Mouse (Mus musculus) kidney, adult 8-10 months (tissue): ENCODE measurements at regions not wholly inside any gene's neighbourhood (a gene's known extent, or its start where the extent isn't known, plus 50 kb on each side); places are given as distances from the start of the nearest gene placed in this dataset.

ENCODE experiments used
- DNase-seq, 2 experiments: peaks; one replicate each; pipeline ENCODE4 v3.0.0; 2022

DNA sequence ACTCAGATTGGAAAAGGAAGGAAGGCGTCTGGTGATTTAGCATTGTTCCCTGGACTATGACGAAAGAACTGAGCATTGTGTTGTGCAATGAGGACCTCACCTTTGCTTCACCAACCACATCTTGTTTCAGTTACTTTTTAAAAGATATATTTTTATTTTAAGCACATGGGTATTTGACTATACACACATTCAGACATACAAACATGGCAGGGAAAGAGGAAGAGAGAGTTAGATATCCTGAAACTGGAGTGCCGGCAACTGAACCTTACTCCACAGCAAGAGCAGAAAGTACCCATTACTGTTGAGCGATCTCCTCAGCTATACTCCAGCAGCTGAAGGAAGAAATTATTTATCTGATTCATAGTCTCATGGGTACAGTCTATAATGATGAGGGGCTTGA lies 287.7 kb downstream of the Rps29 start:
- no peak for DNase-seq

GRCm38 (mm10) chr12:68862991-68863356 lies 296.0 kb downstream of the Rps29 start:
- DNase-seq = no peak

DNA sequence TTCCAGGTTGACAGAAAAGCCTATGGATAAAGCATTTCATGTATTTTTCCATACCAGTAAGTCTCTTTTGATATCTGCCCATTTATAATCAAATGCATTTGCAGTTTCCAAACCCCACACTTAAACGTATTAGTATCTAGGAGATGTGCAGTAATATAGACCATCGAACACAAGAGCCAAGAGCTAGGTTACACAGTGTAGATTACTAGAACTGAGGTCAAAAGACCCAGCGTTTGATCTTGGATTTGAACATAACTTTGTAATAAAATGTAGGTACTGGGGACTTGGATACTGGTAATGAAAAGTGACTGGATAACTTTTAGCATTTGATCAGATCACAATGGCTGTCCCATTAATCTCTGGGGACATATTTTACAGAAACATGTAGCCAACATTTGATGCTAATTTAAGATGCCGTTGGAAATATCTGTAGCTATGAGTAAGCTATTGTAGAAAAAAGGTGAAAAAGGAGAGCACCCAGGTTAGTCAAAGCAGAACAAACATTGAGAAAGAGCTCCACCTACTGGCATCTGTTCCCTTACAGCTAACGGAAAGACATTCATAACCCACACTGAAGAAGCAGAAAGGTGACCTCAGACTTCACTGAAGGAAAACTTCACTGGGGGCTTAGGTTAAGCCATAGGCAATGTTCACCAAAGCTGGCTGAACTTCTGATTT lies 296.5 kb downstream of the Rps29 start:
- DNase-seq = peak; percentile 1 to 34

- no peak for DNase-seq
These were observed 298.7 kb downstream of the Rps29 start for GRCm38 (mm10) chr12:68860332-68860731.

DNA sequence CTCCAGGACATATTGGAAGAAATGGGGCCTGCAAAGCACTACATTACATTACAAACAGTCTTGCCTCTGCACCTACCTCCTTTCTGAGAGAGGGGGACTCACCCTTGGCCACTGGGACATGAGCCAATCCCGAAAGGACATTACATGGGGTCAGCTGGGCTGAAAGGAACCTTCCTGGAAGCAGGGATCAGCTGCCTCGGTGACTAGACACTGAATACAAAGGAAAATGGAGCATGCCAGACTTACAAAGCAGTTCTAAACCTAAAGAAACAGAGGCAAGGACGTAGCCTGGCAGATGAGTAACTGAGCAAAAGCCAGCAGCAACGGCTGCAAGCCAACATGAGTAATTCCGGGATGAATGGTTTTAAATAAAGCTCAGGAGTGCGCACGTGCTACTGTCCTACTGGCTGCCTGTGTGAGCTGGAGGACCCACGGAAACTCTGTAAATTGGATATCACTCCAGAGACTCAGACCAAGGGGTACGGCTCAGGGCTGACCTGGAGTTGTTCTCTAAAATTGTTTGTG lies 309.3 kb downstream of the Rps29 start:
- DNase-seq = no peak

DNA sequence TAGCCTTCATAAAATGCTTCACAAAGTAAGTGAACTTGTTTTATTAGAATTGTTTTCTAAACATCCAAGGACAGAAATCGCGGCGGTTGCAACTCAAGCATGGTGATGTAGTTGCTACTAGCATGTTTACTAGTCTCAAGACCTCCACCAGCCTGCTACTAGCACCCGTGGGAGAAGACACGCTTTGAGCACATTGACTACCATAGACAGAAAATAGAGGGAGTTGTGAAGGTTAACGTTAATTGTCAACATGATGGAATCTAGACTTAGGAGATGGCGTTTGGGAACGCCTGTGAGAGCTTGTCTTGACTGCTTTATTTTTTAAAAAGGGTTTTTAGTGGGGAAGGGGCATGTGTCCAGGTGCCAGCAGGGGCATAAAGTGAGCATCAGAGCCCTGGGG lies 318.2 kb downstream of the Rps29 start:
- no peak for DNase-seq

DNA sequence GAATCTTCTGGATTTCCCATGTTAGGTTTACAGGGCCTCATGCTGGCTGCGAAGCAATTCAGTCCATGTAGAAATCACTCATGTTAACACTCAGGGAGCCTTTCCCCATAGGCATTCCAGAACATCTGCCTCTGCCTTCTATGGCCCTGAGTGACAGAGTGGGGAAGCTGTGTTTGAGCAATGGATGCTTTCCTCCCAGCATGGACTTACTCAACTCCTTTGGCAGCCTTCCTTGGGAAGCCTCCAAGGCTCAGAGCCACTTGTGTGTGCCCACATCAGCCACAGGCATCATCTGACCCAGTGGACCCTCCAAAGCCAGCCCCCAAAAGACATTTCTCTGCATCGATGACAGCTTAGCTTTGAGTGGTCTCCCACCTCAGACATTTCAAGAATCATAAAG lies 318.8 kb downstream of the Rps29 start:
- DNase-seq = no peak

- DNase-seq = no peak
These were observed 323.0 kb downstream of the Rps29 start for GRCm38 (mm10) chr12:68836023-68836422.

GRCm38 (mm10) chr12:68833914-68834313 lies 325.1 kb downstream of the Rps29 start:
- DNase-seq = no peak

DNA sequence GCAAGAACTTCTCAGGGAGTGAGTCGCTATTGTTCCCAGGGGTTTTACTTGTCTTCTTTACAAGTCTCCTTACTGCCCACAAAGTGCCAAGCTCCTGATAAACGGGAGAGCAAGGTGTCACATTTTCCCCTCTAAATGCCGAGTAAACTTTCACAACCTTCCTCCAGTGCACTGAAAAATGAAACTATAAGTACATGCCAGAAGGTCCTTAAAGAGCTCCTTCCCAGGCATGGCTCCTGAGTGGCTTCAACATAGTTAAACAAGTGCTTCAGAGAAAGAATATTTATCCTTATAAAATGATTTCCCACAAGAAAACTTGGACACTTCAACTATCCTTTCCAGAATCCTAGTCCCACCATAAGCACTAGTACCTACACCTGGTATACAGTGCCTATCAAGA lies 329.6 kb downstream of the Rps29 start:
- no peak for DNase-seq

DNA sequence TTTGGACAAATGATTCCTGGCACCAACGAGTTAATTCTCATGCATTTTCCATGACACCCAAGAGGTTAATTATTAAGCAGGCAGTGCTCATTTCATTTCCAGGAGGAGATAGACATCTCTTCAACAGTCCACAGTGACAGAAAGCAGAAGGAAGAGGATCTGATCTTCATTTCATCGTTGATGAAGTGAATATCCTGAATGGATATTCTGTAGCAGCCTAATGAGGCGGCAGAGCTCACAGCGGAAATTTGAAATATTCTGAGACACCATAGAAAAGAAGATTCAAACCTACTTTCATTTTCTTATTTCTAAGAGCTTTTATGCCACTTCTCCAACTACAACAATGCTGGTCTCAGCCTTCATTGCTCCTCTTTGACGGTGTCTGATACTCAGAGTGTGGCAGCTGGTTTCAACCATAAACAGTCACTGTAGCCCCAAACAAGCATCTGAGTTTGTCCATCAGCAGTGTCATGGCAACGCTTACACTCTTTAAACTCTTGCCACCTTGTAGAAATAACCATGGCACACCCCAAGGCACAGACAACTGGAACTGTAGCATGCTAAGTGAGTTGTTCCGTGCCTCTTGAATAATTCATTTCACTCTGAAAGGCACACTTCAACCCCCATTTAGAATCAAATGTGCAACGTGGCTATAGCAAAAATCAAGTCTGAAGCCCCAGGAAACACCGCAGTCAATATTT lies 331.3 kb downstream of the Rps29 start:
- no peak for DNase-seq

- DNase-seq = no peak
These were observed 364.6 kb downstream of the Rps29 start for GRCm38 (mm10) chr12:68794396-68794795.

GRCm38 (mm10) chr12:68783636-68784035 lies 375.4 kb downstream of the Rps29 start:
- DNase-seq = no peak

DNA sequence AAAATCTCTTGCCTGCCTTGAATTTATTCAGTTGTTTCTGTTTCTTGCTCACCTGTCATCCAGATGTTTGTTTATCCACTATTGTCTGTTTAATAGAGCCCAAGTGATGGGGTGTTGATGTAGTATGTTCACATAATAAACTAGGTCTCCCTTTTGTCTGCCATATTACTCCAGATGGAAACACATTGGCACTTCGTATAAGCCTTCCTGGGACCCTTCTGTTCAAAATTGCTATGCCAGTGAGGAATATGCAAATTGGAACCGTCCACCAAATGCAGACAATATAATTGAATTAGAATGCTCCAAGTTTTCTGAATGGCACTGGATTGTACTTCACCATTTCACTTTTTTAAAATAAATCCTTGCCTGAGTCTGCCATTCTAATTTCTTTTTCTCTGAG lies 383.5 kb downstream of the Rps29 start:
- no peak for DNase-seq

GRCm38 (mm10) chr12:68774800-68775199 lies 384.2 kb downstream of the Rps29 start:
- DNase-seq = no peak

DNA sequence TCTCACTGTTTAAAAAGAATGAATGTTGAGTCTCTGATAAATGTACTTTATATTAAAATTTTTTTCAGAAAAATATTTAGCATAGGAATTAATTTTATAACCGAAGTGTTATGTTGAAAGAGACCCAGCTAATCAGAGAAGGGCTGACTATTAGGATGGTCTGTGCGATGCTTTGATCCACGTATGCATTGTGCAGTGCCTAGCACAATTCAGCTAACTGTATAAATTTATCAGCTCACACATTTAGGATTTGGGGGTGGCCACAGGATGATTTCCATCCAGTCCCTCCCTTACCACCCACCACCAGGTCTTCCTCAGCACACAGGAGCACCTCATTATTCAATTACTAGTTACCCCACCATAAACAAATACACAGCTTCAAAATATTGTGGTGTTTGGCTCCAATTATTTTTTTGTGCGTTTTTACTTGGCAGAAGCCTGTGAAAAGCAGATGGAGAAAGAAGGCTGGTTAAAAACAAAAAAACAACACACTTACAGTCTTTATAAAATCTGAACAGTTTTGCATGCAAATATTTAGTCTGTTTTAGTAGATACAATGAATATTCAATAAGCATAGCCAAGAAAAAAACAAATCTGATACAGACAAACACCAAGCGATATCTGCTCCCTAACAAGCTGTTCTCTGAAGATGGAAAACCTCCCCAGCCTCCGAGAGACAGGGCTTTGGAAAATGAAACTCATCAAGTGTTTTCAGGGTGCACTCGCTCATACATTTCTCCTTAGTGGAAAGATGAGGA lies 400.5 kb downstream of the Rps29 start:
- DNase-seq = no peak

- no peak for DNase-seq
These were observed 430.1 kb downstream of the Rps29 start for GRCm38 (mm10) chr12:68728882-68729281.

- no peak for DNase-seq
These were observed 440.0 kb downstream of the Rps29 start for GRCm38 (mm10) chr12:68718946-68719345.

- no peak for DNase-seq
These were observed 464.4 kb downstream of the Rps29 start for GRCm38 (mm10) chr12:68694275-68695267.

GRCm38 (mm10) chr12:68688262-68688661 lies 470.7 kb downstream of the Rps29 start:
- DNase-seq = no peak

GRCm38 (mm10) chr12:68683897-68684296 lies 475.1 kb downstream of the Rps29 start:
- DNase-seq = no peak

DNA sequence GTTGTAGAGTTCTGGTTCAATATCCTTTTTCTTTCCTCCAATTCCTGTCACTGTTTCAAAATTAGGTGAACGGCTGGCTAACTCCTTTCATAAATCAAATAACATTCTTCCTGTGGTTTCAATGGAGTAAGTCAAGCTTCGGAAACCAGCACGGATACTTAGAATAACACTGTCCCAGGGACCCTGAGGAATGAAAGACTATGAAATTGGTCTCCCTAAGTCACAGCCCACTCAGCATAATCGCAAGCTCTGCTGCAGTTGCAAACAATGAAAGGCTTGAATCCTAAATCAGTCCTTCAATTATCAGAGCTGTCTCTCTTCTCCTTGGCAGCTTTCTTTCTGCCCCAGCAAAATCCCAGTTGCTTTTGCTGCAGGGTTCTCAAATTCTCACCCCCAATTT lies 475.8 kb downstream of the Rps29 start:
- DNase-seq = no peak

DNA sequence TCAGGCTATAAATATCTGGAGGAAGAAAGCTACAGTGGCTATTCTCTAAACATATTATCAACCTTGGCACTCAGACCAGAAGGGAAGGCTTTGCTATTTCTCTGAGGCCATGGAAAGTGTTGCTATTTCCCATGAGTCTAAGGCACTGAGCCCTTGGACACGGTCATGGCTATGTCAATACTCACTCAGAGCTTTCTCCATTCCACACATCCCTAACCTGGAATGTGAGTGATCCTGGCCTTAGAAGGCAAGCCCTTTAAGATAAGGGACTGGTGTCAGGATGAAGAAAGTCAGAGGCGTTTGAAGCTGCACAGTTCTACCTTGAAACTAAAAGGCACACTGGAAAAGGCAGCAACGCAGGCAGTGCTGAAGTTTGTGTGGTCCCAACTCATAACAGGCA lies 478.3 kb downstream of the Rps29 start:
- DNase-seq = no peak
